Mouse (Mus musculus): ENCODE measurements at regions not wholly inside any gene's neighbourhood (a gene's known extent, or its start where the extent isn't known, plus 50 kb on each side); places are given as distances from the start of the nearest gene placed in this dataset.
"Not testable (repeated sequence)": the region's sequence is repeated elsewhere in the genome, so short reads cannot be mapped to it uniquely, and the experiment has no call there.

- no peak for DNase-seq
Measured at GRCm38 (mm10) chr13:99128979-99129378, 55.6 kb upstream of the Zfp366 start.

- no peak for DNase-seq
Measured at GRCm38 (mm10) chr13:99128284-99128691, 56.3 kb upstream of the Zfp366 start.

GRCm38 (mm10) chr13:99127716-99128115, 56.9 kb upstream of the Zfp366 start:
- no peak for DNase-seq

- DNase-seq, result not testable (repeated sequence)
Measured at GRCm38 (mm10) chr13:99126971-99127370, 57.7 kb upstream of the Zfp366 start.

GRCm38 (mm10) chr13:99126538-99126937, 58.1 kb upstream of the Zfp366 start:
- DNase-seq, result no peak

- no peak for DNase-seq
Measured at GRCm38 (mm10) chr13:99125946-99126345, 58.7 kb upstream of the Zfp366 start.

- DNase-seq, result no peak
Measured at GRCm38 (mm10) chr13:99124894-99125570, 59.6 kb upstream of the Zfp366 start.

- no peak for DNase-seq
Measured at GRCm38 (mm10) chr13:99124141-99124540, 60.5 kb upstream of the Zfp366 start.

- DNase-seq, result peak; percentile 63
Measured at GRCm38 (mm10) chr13:99123476-99124140, 61.0 kb upstream of the Zfp366 start.

GRCm38 (mm10) chr13:99122539-99122938, 62.1 kb upstream of the Zfp366 start:
- DNase-seq, result not testable (repeated sequence)

GRCm38 (mm10) chr13:99121096-99121495, 63.5 kb upstream of the Zfp366 start:
- no peak for DNase-seq

- no peak for DNase-seq
Measured at GRCm38 (mm10) chr13:99119941-99120340, 64.7 kb upstream of the Zfp366 start.

- DNase-seq, result no peak
Measured at GRCm38 (mm10) chr13:99118901-99119300, 65.7 kb upstream of the Zfp366 start.

GRCm38 (mm10) chr13:99115541-99115940, 69.1 kb upstream of the Zfp366 start:
- DNase-seq, result no peak

- DNase-seq, result no peak
Measured at GRCm38 (mm10) chr13:99114565-99114964, 70.1 kb upstream of the Zfp366 start.

- no peak for DNase-seq
Measured at GRCm38 (mm10) chr13:99111736-99112386, 72.8 kb upstream of the Zfp366 start.

- DNase-seq, result peak; percentile 79
Measured at GRCm38 (mm10) chr13:99107983-99108382, 76.6 kb upstream of the Zfp366 start.

- DNase-seq, result no peak
Measured at GRCm38 (mm10) chr13:99102089-99102681, 82.4 kb upstream of the Zfp366 start.

- peak; percentile 44 for DNase-seq
Measured at GRCm38 (mm10) chr13:99100430-99101409, 83.9 kb upstream of the Zfp366 start.

GRCm38 (mm10) chr13:99099794-99100429, 84.7 kb upstream of the Zfp366 start:
- DNase-seq, result no peak

GRCm38 (mm10) chr13:99099226-99099625, 85.4 kb upstream of the Zfp366 start:
- no peak for DNase-seq
